Mouse (Mus musculus): ENCODE data around the gene Fdps.
"Not testable (repeated sequence)": the region's sequence is repeated elsewhere in the genome, so short reads cannot be mapped to it uniquely, and the experiment has no call there.

Gene Fdps

GRCm38 (mm10) chr3:89102495-89103290, 934 bp upstream of the Fdps start:
- DNase-seq (ENCODE audit: extremely low spot score, low read depth, low spot score): no peak

- no peak for DNase-seq (ENCODE audit: extremely low spot score, low read depth, low spot score)
Observed at GRCm38 (mm10) chr3:89101459-89101811, 324 bp downstream of the Fdps start.

GRCm38 (mm10) chr3:89100811-89101210, 948 bp downstream of the Fdps start, which contains the start of gene Gm43738:
Gene Gm43738 (minus strand): TSS chr3:89101099.
- no peak for DNase-seq (ENCODE audit: extremely low spot score, low read depth, low spot score)

- DNase-seq (ENCODE audit: extremely low spot score, low read depth, low spot score): no peak
Observed at GRCm38 (mm10) chr3:89094021-89094420, 7.7 kb downstream of the Fdps start.

- no peak for DNase-seq (ENCODE audit: extremely low spot score, low read depth, low spot score)
Observed at GRCm38 (mm10) chr3:89093175-89093574, 8.6 kb downstream of the Fdps start, which contains the start of gene Rusc1. Gene Rusc1 (minus strand): TSS chr3:89093311.

- DNase-seq (ENCODE audit: extremely low spot score, low read depth, low spot score): no peak
Observed at GRCm38 (mm10) chr3:89092509-89093090, 9.2 kb downstream of the Fdps start.

GRCm38 (mm10) chr3:89091811-89092508, 9.8 kb downstream of the Fdps start:
- no peak for DNase-seq (ENCODE audit: extremely low spot score, low read depth, low spot score)

GRCm38 (mm10) chr3:89090694-89091655, 10.8 kb downstream of the Fdps start:
- DNase-seq (ENCODE audit: extremely low spot score, low read depth, low spot score): no peak

GRCm38 (mm10) chr3:89089882-89090591, 11.7 kb downstream of the Fdps start:
- DNase-seq (ENCODE audit: extremely low spot score, low read depth, low spot score): no peak

GRCm38 (mm10) chr3:89088974-89089373, 12.8 kb downstream of the Fdps start:
- no peak for DNase-seq (ENCODE audit: extremely low spot score, low read depth, low spot score)

- DNase-seq (ENCODE audit: extremely low spot score, low read depth, low spot score): no peak
Observed at GRCm38 (mm10) chr3:89087338-89088110, 14.2 kb downstream of the Fdps start.

- no peak for DNase-seq (ENCODE audit: extremely low spot score, low read depth, low spot score)
Observed at GRCm38 (mm10) chr3:89084654-89085190, 17.0 kb downstream of the Fdps start.

- no peak for DNase-seq (ENCODE audit: extremely low spot score, low read depth, low spot score)
Observed at GRCm38 (mm10) chr3:89084133-89084532, 17.6 kb downstream of the Fdps start.

GRCm38 (mm10) chr3:89082287-89082686, 19.5 kb downstream of the Fdps start:
- DNase-seq (ENCODE audit: extremely low spot score, low read depth, low spot score): not testable (repeated sequence)

GRCm38 (mm10) chr3:89077383-89077782, 24.4 kb downstream of the Fdps start:
- DNase-seq (ENCODE audit: extremely low spot score, low read depth, low spot score): no peak

GRCm38 (mm10) chr3:89067265-89067664, 34.5 kb downstream of the Fdps start:
- DNase-seq (ENCODE audit: extremely low spot score, low read depth, low spot score): no peak

- no peak for DNase-seq (ENCODE audit: extremely low spot score, low read depth, low spot score)
Observed at GRCm38 (mm10) chr3:89061696-89062095, 40.1 kb downstream of the Fdps start.

GRCm38 (mm10) chr3:89058783-89059182, 43.0 kb downstream of the Fdps start:
- no peak for DNase-seq (ENCODE audit: extremely low spot score, low read depth, low spot score)

- no peak for DNase-seq (ENCODE audit: extremely low spot score, low read depth, low spot score)
Observed at GRCm38 (mm10) chr3:89058361-89058760, 43.4 kb downstream of the Fdps start.

All from hindlimb bud, embryonic 11.5 days (tissue).